Mouse (Mus musculus) monocyte, adult 2 months (primary cell): ENCODE measurements around the gene Dynll2.
"Not testable (repeated sequence)": the region's sequence is repeated elsewhere in the genome, so short reads cannot be mapped to it uniquely, and the experiment has no call there.

Experiments used
- DNase-seq, 2 experiments: peaks; one replicate each; pipeline ENCODE4 v3.0.0; 2022; ENCODE audit warnings: low spot score in 2 of 2, low read depth in 1 of 2

The Dynll2 gene

GRCm38 (mm10) chr11:87991806-87992205 is 4.5 kb upstream of the Dynll2 start:
- no peak for DNase-seq

- DNase-seq, result no peak
These were observed 528 bp upstream of the Dynll2 start for GRCm38 (mm10) chr11:87987861-87988260.

DNA sequence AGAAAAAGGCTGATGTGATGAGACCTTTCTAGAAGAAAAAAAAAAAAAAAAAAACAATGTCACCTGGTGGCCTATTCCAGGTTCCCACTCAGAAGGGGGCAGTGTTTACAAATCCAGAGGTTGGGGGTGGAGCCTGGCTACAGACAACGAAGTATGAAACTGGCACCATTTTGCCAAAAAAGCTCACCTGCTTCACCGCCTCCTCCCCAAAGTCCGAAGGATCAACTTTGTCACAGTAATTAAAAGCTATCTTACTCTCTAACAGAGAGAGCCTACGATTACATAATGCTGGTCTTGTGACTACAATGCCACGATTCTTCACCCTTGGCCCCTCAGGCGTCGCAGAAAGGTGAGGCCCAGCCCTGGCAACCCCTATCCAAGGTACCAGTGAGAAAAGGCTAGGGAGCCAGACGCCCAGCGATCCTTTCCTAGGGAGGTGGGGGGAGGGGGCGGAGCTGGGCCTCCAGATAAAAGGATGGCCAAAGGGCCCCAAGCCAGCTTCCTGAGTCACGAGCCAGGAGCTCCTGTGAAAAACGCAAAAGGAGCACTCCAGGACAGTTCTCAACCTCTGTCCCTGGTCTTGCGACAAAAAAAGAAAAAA is 1.1 kb downstream of the Dynll2 start:
- no peak for DNase-seq

DNA sequence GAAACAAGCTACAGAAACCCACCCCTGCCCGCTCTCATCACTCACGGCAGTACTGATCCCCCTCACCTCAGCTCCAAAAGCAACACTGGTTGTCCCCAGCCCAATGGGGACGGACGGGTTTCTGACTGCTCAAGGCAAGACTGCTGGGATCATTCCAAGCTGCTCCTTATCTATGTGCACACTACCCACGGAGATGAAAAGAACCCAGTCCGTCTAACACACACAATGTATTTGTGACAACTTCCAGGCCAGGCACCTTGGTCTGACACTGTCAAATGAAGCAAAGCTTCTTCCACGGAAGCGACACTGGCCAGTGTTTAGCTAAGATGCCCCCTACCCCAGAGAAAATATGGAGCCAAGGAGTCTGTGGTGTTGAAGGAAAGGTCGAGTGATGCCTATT is 1.7 kb downstream of the Dynll2 start:
- DNase-seq, result no peak

DNA sequence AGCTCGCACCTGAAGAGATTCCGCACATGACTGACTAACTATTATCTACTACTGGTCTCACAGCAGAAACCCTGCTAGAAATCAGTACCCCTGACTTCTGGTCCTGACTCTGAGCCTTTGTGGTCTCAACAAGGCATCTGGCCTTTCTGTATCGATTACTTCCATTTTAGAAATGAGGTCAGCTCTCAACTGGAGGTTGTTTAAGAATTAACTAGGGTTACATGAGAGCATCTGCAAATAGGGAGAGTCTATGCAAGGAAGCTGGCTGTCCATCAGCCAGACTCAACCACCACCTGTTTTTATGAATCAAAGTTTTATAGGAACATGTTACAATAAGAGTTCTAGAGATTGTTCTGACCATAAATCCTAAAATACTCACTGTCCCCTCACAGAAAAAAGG is 2.8 kb downstream of the Dynll2 start:
- no peak for DNase-seq

DNA sequence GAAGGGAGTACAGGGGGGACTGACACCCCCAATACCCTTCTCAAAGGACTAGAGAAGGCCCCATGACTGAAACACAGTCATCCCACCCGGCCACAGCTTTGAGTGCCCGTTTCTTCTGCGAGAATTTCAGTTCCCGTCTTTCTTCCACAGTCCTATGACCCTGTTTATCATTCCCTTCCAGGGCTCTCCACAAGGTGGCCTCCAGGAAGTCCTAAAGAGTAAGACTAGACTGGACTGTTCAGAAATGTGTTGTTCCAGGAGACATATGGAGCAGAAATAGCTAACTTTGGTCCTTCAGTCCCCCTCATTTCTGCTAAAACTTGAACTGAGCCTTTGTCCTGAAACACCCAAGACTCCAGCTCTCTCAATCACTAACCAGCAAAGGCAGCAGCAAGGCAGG is 8.4 kb downstream of the Dynll2 start:
- no peak for DNase-seq

DNA sequence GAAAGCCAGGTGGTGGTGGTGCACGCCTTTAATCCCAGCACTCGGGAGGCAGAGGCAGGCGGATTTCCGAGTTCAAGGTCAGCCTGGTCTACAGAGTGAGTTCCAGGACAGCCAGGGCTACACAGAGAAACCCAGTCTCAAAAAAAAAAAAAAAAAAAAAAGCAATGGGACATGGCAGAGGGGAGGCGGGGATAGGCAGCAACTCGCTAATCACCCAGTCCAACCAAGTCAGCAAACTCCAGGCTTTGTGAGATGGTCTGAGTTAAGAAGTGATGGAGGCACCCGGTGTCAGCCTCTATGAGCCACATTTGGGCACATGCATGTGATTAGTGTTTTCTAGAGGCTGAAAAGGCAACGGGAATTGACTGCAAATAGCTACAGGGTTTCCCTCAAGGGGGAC is 10.3 kb downstream of the Dynll2 start:
- not testable (repeated sequence) for DNase-seq

GRCm38 (mm10) chr11:87974477-87975181 is 12.7 kb downstream of the Dynll2 start:
- DNase-seq, result peak in 1 of 2 experiments; percentile 7

DNA sequence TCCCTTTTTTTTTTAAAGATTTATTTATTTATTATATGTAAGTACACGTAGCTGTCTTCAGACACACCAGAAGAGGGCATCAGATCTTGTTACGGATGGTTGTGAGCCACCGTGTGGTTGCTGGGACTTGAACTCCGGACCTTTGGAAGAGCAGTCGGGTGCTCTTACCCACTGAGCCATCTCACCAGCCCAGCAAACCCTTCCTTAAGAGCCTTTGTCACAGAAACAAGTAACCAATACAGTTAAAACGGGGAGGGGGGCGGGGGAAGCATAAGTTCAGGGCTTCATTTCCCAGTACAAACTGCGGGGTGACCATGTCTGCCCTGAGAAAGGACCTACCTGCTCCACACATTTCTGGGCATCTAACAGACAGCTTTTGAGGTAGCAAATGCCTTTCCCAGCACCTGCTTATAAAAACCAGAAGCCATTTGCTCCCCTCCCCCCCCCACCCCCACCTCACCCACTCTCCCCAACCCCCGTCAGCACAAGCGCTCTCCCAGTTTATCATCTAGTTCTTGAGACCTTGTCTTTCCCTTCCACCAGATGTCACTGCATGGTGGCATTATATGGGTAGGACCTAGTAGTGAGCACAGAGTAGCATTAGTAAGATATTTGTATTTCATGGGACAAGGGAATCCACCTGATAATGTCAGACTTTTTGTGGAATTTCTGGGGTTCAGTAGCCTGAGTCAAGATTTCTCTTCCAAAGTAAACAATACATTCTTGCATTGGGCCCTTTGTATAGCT is 13.6 kb downstream of the Dynll2 start:
- DNase-seq, result no peak

- no peak for DNase-seq
These were observed 14.5 kb downstream of the Dynll2 start for GRCm38 (mm10) chr11:87972829-87973228.

GRCm38 (mm10) chr11:87968356-87969122 is 18.8 kb downstream of the Dynll2 start:
- DNase-seq, result no peak

DNA sequence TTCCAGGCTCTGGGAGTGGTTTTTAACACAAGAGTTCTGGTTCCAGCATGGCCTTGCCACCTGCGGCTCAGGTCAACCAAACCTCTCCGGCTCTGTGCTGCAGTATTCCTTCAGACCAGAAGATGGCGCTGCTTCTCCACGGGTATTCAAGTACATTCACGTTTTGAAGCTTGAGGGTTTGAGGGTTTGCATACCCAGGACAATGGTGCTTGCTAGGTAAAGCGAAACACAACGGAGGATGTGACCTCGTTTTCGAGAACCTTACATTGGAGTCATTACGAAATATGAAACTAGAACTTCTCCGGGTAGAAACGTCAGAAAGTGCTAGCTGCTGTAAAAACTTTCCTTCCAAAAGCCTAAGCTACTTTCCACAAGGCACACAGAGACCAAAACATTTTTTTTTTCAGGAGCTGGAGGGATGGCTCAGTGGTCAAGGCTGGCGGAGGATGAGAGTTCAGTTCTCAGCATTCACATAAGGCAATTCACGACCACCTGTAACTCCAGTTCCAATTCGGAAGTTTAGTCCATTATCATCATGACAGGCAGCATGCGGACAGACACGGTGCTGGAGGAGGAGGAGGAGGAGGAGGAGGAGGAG is 19.5 kb downstream of the Dynll2 start:
- peak in 1 of 2 experiments; percentile 68 for DNase-seq

- no peak for DNase-seq
These were observed 21.1 kb downstream of the Dynll2 start for GRCm38 (mm10) chr11:87966214-87966613.

GRCm38 (mm10) chr11:87965293-87965692 is 22.0 kb downstream of the Dynll2 start:
- DNase-seq, result no peak

DNA sequence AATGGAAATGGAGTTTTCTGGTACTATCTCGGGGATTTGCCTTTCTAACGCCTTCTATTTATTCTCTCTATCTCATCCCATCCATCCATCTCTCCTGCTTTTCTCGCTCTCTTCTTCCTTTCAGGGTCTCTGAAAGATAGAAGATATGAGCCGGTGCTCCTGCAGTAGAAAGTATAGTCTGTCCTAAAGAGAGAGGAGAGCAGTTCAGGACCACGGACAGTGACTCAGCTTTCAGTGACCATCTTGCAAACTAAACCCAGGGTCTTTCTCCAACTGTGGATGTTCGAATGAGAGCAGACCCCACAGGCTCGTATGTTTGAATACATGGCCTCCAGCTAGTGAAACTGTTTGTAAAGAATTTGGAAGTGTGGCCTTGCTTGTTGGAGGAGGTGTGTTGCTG is 30.3 kb downstream of the Dynll2 start:
- no peak for DNase-seq

DNA sequence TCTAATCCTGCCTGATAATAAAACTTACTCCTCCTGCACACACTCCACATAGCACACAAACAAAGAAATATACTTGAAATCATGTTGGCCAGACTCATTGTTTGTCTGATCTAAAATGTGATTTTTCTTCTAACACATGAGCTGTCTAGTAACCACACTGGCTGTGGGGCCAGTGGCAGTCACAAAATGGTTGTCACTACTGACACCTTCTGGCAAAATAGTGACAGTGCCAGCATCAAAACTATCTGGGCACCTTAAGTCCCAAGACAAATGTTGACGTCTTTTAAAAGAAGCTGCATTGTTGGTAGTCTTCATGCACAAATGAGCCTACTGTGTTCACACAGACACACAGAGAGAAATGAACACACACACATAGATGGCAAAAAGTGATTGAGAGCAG is 32.2 kb downstream of the Dynll2 start:
- DNase-seq, result no peak

- DNase-seq, result no peak
These were observed 37.3 kb downstream of the Dynll2 start for GRCm38 (mm10) chr11:87949990-87950389.

- DNase-seq, result no peak
These were observed 51.9 kb downstream of the Dynll2 start for GRCm38 (mm10) chr11:87935467-87935866.

- DNase-seq, result no peak
These were observed 53.6 kb downstream of the Dynll2 start for GRCm38 (mm10) chr11:87933731-87934130.

GRCm38 (mm10) chr11:87930348-87930747 is 57.0 kb downstream of the Dynll2 start:
- DNase-seq, result no peak
